Mouse (Mus musculus) stomach, postnatal 0 days (tissue): ENCODE results near the gene Zfp503. TPM values are rescaled to one million over a fixed set of nuclear protein-coding genes. Genes with fewer than 3 reads are reported as not detected.

Experiments used
- ATAC-seq: fragments of 200-750 bp; cut with Nextera tagmentation; 2 replicates; pipeline ENCODE4 v1.8.0; 2017; ENCODE audit not compliant: low FRiP score, low TSS enrichment
- DNase-seq: peaks from one replicate; pipeline ENCODE4 v3.0.0-alpha.2; 2016; ENCODE audit warnings: low spot score
- H3K27ac ChIP-seq: fragments of 300-500 bp; sonication (generic); replicated peaks from 2 replicates; pipeline ENCODE4 v1.5.1; 2014; ENCODE audit warnings: mild to moderate bottlenecking, control low read depth
- H3K27me3 ChIP-seq: fragments of 300-500 bp; sonication (generic); 2 replicates; pipeline ENCODE4 v1.6.1; 2014; ENCODE audit warnings: low read length; ENCODE audit not compliant: control insufficient read depth, insufficient read depth
- H3K36me3 ChIP-seq: fragments of 300-500 bp; sonication (generic); 2 replicates; pipeline ENCODE4 v1.6.1; 2014; ENCODE audit warnings: low read length, mixed read lengths; ENCODE audit not compliant: control insufficient read depth, insufficient read depth
- H3K4me1 ChIP-seq: fragments of 300-500 bp; sonication (generic); replicated peaks from 2 replicates; pipeline ENCODE4 v1.6.1; 2014; ENCODE audit warnings: antibody characterized with exemption; ENCODE audit not compliant: control insufficient read depth, insufficient read depth
- H3K4me2 ChIP-seq: fragments of 300-500 bp; sonication (generic); replicated peaks from 2 replicates; pipeline ENCODE4 v1.6.1; 2014; ENCODE audit warnings: low read depth, mild to moderate bottlenecking, control low read depth, moderate library complexity
- H3K4me3 ChIP-seq: fragments of 300-500 bp; sonication (generic); 2 replicates; pipeline ENCODE4 v1.5.1; 2014; ENCODE audit warnings: low read depth, low read length, control low read depth
- H3K9ac ChIP-seq: fragments of 300-500 bp; sonication (generic); 2 replicates; pipeline ENCODE4 v1.6.1; 2014; ENCODE audit warnings: mild to moderate bottlenecking, low read length, control low read depth, mixed read lengths
- H3K9me3 ChIP-seq: fragments of 300-500 bp; sonication (generic); 2 replicates; pipeline ENCODE4 v1.6.1; 2016; ENCODE audit warnings: low read length; ENCODE audit not compliant: control insufficient read depth
- CTCF ChIP-seq: IDR thresholded peaks from 2 replicates; pipeline ENCODE4 v1.5.1; 2016; ENCODE audit warnings: antibody characterized with exemption, low read depth, mild to moderate bottlenecking, moderate library complexity
- EP300 ChIP-seq: optimal IDR thresholded peaks from 2 replicates; pipeline ENCODE3; 2016; ENCODE audit warnings: antibody characterized with exemption
- WGBS: fragments of 180-500 bp; shearing (Covaris S2); extraction: QIAGEN DNeasy Blood & Tissue Kit; methylation state at CpG from one replicate; pipeline ENCODE4 v1.1.7; 2014; 5-methylcytosine and 5-hydroxymethylcytosine counted together
- polyA plus RNA-seq: library from polyadenylated mRNA; unstranded; fragments of >200 nt; fragmentation: Nextera tagmentation; extraction: Ambion mirVana; gene quantifications from 2 replicates; pipeline ENCODE4 v1.2.1, GENCODE M21; 2015

Gene Zfp503
- polyA plus RNA-seq, 1 experiment from 2014 or later = 11.3 TPM

- H3K4me1 ChIP-seq = 0 out of 2 replicates have a peak, but pooled peaks cover 3% of the 10 kb centered on the region
- H3K36me3 ChIP-seq = no peaks in the 10 kb centered on the region
- H3K4me2 ChIP-seq = no peak overlapping the region
- H3K4me3 ChIP-seq = no peak overlapping the region
- TF ChIP-seq CTCF (no peak), EP300 (no peak)
- no peaks in the 10 kb centered on the region for H3K27me3 ChIP-seq
- ATAC-seq = no peak
- 60% methylated on average over 4 of the region's 4 CpGs for WGBS
- H3K9me3 ChIP-seq = no peaks in the 10 kb centered on the region
- no peak for DNase-seq
- no peak overlapping the region for H3K27ac ChIP-seq
- no peak overlapping the region for H3K9ac ChIP-seq
Observed at GRCm38 (mm10) chr14:22014781-22015180, 25.4 kb upstream of the Zfp503 start.

GRCm38 (mm10) chr14:22014315-22014714 lies 24.9 kb upstream of the Zfp503 start:
- ATAC-seq (no peak), DNase-seq (no peak)
- 88% methylated on average over 5 of the region's 5 CpGs for WGBS
- Histone ChIP-seq H3K9me3 (no peaks in the 10 kb centered on the region), H3K4me3 (no peak overlapping the region), H3K4me2 (no peak overlapping the region), H3K9ac (no peak overlapping the region), H3K36me3 (no peaks in the 10 kb centered on the region), H3K27me3 (no peaks in the 10 kb centered on the region), H3K4me1 (0 out of 2 replicates have a peak, but pooled peaks cover 2% of the 10 kb centered on the region), H3K27ac (no peak overlapping the region)
- TF ChIP-seq EP300 = no peak
- no peak for TF ChIP-seq CTCF

GRCm38 (mm10) chr14:22007006-22007405 lies 17.6 kb upstream of the Zfp503 start:
- no peaks in the 10 kb centered on the region for H3K4me1 ChIP-seq
- H3K9ac ChIP-seq = no peak overlapping the region
- H3K9me3 ChIP-seq = no peaks in the 10 kb centered on the region
- WGBS = 73% methylated on average over 6 of the region's 6 CpGs
- ATAC-seq = no peak
- H3K4me2 ChIP-seq = no peak overlapping the region
- H3K27ac ChIP-seq = no peak overlapping the region
- DNase-seq = no peak
- no peaks in the 10 kb centered on the region for H3K36me3 ChIP-seq
- no peak for TF ChIP-seq EP300
- no peak for TF ChIP-seq CTCF
- H3K4me3 ChIP-seq = no peak overlapping the region
- H3K27me3 ChIP-seq = no peaks in the 10 kb centered on the region

GRCm38 (mm10) chr14:22004943-22005342 lies 15.5 kb upstream of the Zfp503 start:
- Histone ChIP-seq H3K27ac (no peak overlapping the region), H3K27me3 (no peaks in the 10 kb centered on the region), H3K4me3 (no peak overlapping the region), H3K4me1 (no peaks in the 10 kb centered on the region), H3K36me3 (no peaks in the 10 kb centered on the region), H3K4me2 (no peak overlapping the region), H3K9ac (no peak overlapping the region), H3K9me3 (no peaks in the 10 kb centered on the region)
- 78% methylated on average over 4 of the region's 4 CpGs for WGBS
- TF ChIP-seq CTCF (no peak), EP300 (no peak)
- DNase-seq (no peak), ATAC-seq (no peak)

- 75% methylated on average over 4 of the region's 4 CpGs for WGBS
- Histone ChIP-seq H3K9me3 (no peaks in the 10 kb centered on the region), H3K27ac (no peak overlapping the region), H3K27me3 (no peaks in the 10 kb centered on the region), H3K4me2 (no peak overlapping the region), H3K4me3 (no peak overlapping the region), H3K9ac (no peak overlapping the region), H3K4me1 (no peaks in the 10 kb centered on the region), H3K36me3 (no peaks in the 10 kb centered on the region)
- TF ChIP-seq CTCF (no peak), EP300 (no peak)
- ATAC-seq = peak; percentile 61; the same call in 1 of the 2 replicates
- no peak for DNase-seq
Observed at GRCm38 (mm10) chr14:22003631-22004030, 14.2 kb upstream of the Zfp503 start.

- 50% methylated on average over 1 of the region's 1 CpGs for WGBS
- H3K4me1 ChIP-seq = no peaks in the 10 kb centered on the region
- DNase-seq = no peak
- no peak overlapping the region for H3K4me3 ChIP-seq
- H3K36me3 ChIP-seq = no peaks in the 10 kb centered on the region
- H3K27ac ChIP-seq = no peak overlapping the region
- no peaks in the 10 kb centered on the region for H3K27me3 ChIP-seq
- TF ChIP-seq EP300 (no peak), CTCF (no peak)
- H3K9me3 ChIP-seq = no peaks in the 10 kb centered on the region
- no peak overlapping the region for H3K4me2 ChIP-seq
- H3K9ac ChIP-seq = no peak overlapping the region
- ATAC-seq = 0 out of 2 replicates have a peak, but pooled peaks have one; percentile 35
Observed at GRCm38 (mm10) chr14:22003231-22003630, 13.8 kb upstream of the Zfp503 start.
